Mouse (Mus musculus) olfactory bulb, adult 2 months (tissue): ENCODE data around the gene Tmtc1.

Source experiments
- CTCF ChIP-seq: fragments of 200-500 bp; IDR thresholded peaks from 2 replicates; pipeline ENCODE4 v1.5.1; 2012; ENCODE audit warnings: low read depth, mild to moderate bottlenecking, low read length, moderate library complexity; ENCODE audit not compliant: insufficient read depth
- POLR2A ChIP-seq: fragments of 200-500 bp; IDR thresholded peaks from 2 replicates; pipeline ENCODE4 v1.6.1; 2012; ENCODE audit warnings: mild to moderate bottlenecking, low read depth, low read length, moderate library complexity; ENCODE audit not compliant: insufficient read depth

DNA sequence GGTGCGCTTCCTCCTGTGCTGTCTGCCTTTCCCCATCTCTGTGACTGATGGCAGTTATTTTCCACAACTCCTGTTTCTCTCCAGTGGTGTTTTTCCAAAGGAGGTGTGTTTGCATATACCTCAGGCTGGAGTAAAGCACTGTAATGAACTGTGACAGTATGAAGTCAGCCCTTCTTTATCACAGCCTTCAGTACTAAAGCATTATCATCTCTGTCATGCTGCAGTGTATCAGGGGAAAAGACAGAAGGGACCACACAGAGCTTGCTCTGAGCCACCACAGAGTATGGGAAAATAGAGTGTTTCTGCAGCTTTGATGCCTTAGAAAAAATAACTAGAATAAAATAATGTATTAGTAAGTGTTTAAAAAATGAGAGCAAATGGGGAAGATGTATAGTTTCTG lies 81.0 kb downstream of the Tmtc1 start:
- TF ChIP-seq POLR2A (no peak), CTCF (no peak)
